Mouse (Mus musculus): ENCODE data around the gene Rangrf.

DNA sequence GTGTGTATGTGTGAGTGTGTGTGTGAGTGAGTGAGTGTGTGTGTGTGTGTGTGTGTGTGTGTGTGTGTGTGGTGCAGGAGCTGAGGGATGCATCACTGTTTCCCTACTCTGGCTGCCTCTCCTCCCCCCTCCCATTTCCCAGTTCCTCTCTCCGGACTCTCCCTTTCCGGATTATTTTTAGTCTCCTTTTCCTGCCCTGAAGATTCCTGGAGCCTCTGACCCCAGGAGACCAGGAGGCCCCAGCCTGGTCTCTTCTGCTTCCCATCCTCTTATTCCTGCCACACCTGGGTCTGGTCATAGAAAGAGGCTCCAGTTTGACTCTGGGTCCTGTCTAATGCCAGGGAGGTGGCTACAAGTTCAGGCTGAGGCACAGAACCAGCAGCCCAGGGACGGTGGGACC is 18.9 kb downstream of the Rangrf start:
- TF ChIP-seq CTCF (IDR thresholded peaks at IDR 0.05 in 2 of 3, conservative IDR thresholded peaks at IDR 0.05 in 1 of 3; ENCODE audit: control insufficient read depth in 1 of 3, insufficient read depth in 1 of 3, low read depth in 2 of 3, low read length in 3 of 3, poor library complexity in 1 of 3, severe bottlenecking in 1 of 3) (no peak), POLR2A (IDR thresholded peaks at IDR 0.05; ENCODE audit: control insufficient read depth in 1 of 2, insufficient read depth in 1 of 2, low read depth in 1 of 2, low read length in 2 of 2, poor library complexity in 1 of 2) (no peak), HCFC1 (IDR thresholded peaks at IDR 0.05; ENCODE audit: low read depth, low read length) (no peak), MEF2A (IDR thresholded peaks at IDR 0.05; ENCODE audit: extremely low read depth, insufficient replicate concordance, low read depth, low read length, poor library complexity, severe bottlenecking) (no peak), BHLHE40 (IDR thresholded peaks at IDR 0.05; ENCODE audit: borderline replicate concordance, low read depth, low read length) (no peak), MAFK (IDR thresholded peaks at IDR 0.05; ENCODE audit: borderline replicate concordance, low read depth, low read length) (no peak), TAL1 (IDR thresholded peaks at IDR 0.05; ENCODE audit: low read length) (no peak)
